Mouse (Mus musculus) heart, postnatal 0 days (tissue): ENCODE measurements around the gene Pold4.

Experiments
- CTCF ChIP-seq: IDR thresholded peaks from 2 replicates; pipeline ENCODE4 v1.5.1; 2016; ENCODE audit warnings: antibody characterized with exemption, control low read depth, low read depth
- EP300 ChIP-seq: IDR thresholded peaks from 2 replicates; pipeline ENCODE4 v1.6.1; 2016; ENCODE audit warnings: antibody characterized with exemption, low read depth

DNA sequence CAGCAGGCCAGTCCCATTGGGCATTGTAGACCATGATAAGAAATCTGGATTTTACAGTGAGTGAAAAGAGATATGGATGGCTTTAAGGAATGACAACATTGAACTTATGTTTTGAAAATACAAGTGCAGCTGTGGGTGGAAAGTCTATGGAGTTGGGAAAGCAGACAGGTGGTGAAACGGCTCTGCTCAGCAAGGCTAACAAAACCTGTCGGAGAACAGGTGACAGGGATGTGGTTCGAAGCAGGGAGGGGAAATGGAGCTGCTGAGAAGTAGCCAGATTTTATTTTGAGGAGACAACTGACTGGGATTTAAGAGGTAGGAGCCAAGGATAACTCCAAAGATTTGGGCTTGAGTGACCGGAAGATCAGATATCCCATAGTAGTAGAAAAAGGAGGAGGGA is 2.8 kb downstream of the Pold4 start:
- no peak for TF ChIP-seq CTCF
- TF ChIP-seq EP300 = no peak
